Mouse (Mus musculus) Patski (cell line): ENCODE measurements around the gene Slc7a8. TPM values are rescaled to one million over a fixed set of nuclear protein-coding genes. Genes with fewer than 3 reads are reported as not detected.

Source experiments
- ATAC-seq: fragments of 100-300 bp; one replicate; pipeline ENCODE4 v1.8.0; 2021
- CTCF ChIA-PET: fragments of 350-600 bp; sonication (Branson Sonifier 250); formaldehyde crosslinking; loops from one replicate; lab custom pipeline; 2022; ENCODE audit warnings: inconsistent platforms; lab: Charles Lee
- POLR2A ChIA-PET: fragments of 350-600 bp; sonication (Branson Sonifier 250); formaldehyde crosslinking; loops from one replicate; lab custom pipeline; 2022; ENCODE audit warnings: antibody characterized with exemption, inconsistent platforms; lab: Charles Lee
- DNase-seq: peaks from one replicate; pipeline ENCODE4 v3.0.0-alpha.2; 2011; ENCODE audit warnings: low read depth, low spot score
- H3K27me3 ChIP-seq: fragments of 371-371 bp; one replicate; pipeline ENCODE4 v1.5.1; 2021
- CTCF ChIP-seq: fragments of 100-300 bp; IDR thresholded peaks from one replicate; pipeline ENCODE4 v1.5.1; 2021
- in situ Hi-C: fragments of 300-500 bp; cut with MboI; formaldehyde crosslinking; loops from 3 replicates; pipeline ENCODE4 v1.11.1; 2018; ENCODE audit warnings: low pct_unique_long_range_greater_than_20kb, mixed read lengths
- polyA plus RNA-seq: library from polyadenylated mRNA; unstranded; gene quantifications from one replicate; pipeline ENCODE4 v1.2.3, GENCODE M21; 2021

Gene Slc7a8
- polyA plus RNA-seq, 1 experiment from 2014 or later, result 0.04 TPM

DNA sequence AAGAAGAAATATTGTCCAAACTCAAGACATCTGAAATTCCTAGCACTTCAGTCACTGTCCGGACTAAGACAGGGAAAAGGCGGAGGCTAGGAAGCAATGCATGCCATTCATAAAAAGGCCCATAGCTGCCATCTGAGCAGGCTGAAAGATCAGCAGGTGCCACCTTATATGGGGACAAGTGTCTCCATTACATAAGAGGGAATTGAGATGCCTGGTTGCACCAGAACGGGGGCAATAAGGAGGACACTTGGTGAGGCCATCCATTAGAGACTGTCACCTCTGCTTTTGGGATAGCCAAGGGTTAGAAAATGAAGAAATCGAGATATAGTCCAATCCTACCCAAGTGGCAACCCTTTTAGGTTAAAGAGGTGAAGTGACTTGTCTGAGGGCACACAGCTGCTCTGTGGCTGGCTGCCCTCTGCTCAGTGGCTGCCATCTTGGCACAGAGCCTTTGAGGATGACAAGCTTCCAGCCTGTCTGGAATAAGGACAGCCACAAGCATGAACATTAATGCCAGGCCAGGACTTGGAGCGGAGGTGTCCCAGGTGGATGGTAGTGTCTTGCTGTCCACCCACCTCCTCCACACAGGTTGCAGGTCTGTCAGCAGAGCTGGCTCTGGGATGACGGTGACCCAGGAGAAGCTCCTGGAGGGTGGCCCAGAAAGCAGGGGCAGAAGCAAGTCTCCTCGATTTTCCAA lies 60.9 kb downstream of the Slc7a8 start:
- in situ Hi-C loops, result no loop called here
- DNase-seq, result no peak
- TF ChIP-seq CTCF, result no peak
- ATAC-seq, result no peak
- peaks cover 3% of the 10 kb centered on the region for H3K27me3 ChIP-seq
- CTCF ChIA-PET, result no interaction called here
- POLR2A ChIA-PET, result no interaction called here

DNA sequence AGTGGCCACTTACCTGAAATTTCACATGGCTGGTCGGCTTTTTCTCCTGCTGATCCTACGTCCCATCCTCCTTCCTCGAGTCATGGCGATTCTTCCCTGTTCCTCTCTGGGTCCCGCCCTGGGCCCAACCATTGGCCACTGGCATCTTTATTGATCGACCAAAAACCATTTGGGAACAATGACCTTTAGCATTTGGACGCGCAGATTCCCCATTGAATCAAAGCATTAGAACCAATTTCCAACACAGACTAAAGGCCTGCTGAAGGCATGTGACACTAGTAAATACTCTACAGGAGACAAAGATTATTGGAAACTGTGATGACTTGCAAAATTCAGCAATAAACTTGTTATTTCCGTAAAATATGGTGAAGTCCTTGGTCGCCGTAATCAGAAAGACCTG lies 61.7 kb downstream of the Slc7a8 start:
- in situ Hi-C loops, result no loop called here
- H3K27me3 ChIP-seq, result peaks cover 3% of the 10 kb centered on the region
- no peak for TF ChIP-seq CTCF
- ChIA-PET POLR2A (no interaction called here), CTCF (no interaction called here)
- no peak for ATAC-seq
- DNase-seq, result no peak

DNA sequence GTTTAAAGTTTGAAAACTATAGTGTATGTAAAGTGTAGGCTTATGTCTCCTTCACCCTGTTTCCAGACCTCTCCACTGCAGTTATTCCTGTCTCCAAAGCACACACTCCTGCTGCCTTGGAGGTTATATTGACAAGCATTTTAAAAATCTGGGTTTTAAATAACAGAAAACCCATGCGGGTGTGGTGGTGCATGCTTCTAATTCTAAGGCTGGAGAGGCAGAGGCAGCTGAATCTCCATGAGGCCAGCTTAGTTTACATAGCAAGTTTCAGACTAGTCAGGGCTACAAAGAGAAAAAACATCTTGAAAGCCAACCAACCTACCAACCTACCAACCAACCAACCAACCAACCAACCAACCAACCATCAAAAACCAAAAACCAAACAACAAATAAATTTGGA lies 66.3 kb downstream of the Slc7a8 start:
- H3K27me3 ChIP-seq, result no peaks in the 10 kb centered on the region
- DNase-seq (no peak), ATAC-seq (no peak)
- ChIA-PET CTCF (interaction anchor here (1.0 to 1.6 kb wide), 2 partner anchors 10 to 71 kb away, joined by 4 to 13 read pairs; no protein-coding TSS in a partner anchor), POLR2A (interaction anchor here (0.7 kb wide), 2 partner anchors 359 to 939 kb away, joined by 3 to 4 read pairs; no protein-coding TSS in a partner anchor)
- TF ChIP-seq CTCF, result no peak
- in situ Hi-C loops, result loop anchor here (5.0 kb wide), 1 partner anchor 67 kb away; the partner anchor contains the start of gene Slc7a8

DNA sequence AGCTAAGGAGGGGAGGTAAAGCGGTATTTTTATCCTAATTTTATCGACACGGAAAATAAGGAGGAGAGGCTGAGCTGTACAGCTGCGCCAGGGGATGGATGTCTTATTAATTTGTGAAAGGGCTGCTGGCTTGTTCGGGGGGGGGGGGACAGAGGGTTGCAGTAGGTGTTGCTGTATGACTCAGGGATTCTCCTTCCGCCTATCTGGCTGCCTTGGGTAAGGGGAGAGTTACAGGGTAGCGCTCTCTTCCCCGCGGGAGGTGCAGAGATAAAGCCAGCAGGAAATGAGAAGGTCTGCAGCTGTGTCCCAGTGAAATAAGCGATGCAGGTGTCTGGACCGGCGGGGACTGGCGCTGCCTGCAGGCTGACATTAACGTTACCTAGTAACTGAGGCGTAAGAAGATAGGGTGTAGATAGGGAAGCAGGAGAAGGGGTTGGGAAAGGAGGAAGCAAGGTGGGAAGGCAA lies 67.1 kb downstream of the Slc7a8 start:
- POLR2A ChIA-PET, result interaction anchor here (0.5 kb wide), 1 partner anchor 298 kb away, joined by 3 read pairs; no protein-coding TSS in a partner anchor
- peak; percentile 40 for ATAC-seq
- in situ Hi-C loops, result loop anchor here (5.0 kb wide), 1 partner anchor 68 kb away; the partner anchor contains the start of gene Slc7a8
- TF ChIP-seq CTCF, result no peak
- CTCF ChIA-PET, result interaction anchor here (0.7 to 1.6 kb wide), 13 partner anchors 8 to 283 kb away, joined by 3 to 13 read pairs (median 3); no protein-coding TSS in a partner anchor
- no peak for DNase-seq
- H3K27me3 ChIP-seq, result peaks cover 5% of the 10 kb centered on the region

DNA sequence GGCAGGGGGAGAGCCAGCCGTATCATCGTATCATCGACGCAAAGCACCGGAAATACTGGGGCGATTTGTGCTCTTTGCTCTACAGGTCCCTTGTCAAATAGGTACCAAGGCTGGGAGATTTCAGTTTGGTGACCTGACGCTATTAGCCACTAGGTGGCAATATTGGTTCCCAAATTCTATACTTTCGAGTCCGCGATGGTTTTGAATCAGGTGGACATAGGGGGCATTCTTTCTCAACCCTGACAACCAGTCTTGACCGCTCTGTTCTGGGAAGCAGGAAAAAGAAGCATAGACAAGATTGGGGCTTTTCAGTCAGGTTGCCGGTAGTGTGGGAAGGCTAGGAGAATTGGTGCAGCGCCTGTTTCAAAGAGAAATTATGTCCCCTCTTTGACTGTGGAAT lies 67.6 kb downstream of the Slc7a8 start:
- ATAC-seq, result peak; percentile 76
- ChIA-PET CTCF (interaction anchor here (0.7 to 1.6 kb wide), 13 partner anchors 8 to 284 kb away, joined by 3 to 13 read pairs (median 3); no protein-coding TSS in a partner anchor), POLR2A (no interaction called here)
- DNase-seq, result peak; percentile 54
- in situ Hi-C loops, result no loop called here
- H3K27me3 ChIP-seq, result peaks cover 5% of the 10 kb centered on the region
- TF ChIP-seq CTCF, result no peak

DNA sequence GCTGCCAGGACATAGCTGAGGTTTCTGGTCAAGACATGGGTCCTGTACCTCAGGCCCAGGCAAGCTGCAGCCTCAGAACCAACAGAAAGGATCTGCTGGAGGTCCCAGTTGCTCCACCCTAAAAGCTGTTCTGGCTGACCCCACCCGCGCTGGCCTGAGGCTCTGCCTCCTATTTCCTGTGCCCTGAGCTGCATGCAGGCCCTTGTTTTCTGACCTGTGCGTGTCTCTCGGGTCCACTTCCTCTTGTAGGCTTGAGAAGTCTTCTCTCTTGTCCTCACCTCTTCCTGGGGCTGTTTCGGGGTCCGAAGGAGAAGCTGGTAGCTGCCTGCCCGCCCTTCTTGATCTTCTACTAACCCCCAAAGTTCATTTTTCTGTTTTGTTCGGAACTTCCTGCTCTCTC lies 68.9 kb downstream of the Slc7a8 start:
- ATAC-seq (no peak), DNase-seq (no peak)
- H3K27me3 ChIP-seq, result peaks cover 5% of the 10 kb centered on the region
- in situ Hi-C loops, result no loop called here
- POLR2A ChIA-PET, result no interaction called here
- TF ChIP-seq CTCF, result no peak
- CTCF ChIA-PET, result interaction anchor here (1.7 to 2.7 kb wide), 3 partner anchors 12 to 105 kb away, joined by 4 to 17 read pairs (median 6); no protein-coding TSS in a partner anchor

DNA sequence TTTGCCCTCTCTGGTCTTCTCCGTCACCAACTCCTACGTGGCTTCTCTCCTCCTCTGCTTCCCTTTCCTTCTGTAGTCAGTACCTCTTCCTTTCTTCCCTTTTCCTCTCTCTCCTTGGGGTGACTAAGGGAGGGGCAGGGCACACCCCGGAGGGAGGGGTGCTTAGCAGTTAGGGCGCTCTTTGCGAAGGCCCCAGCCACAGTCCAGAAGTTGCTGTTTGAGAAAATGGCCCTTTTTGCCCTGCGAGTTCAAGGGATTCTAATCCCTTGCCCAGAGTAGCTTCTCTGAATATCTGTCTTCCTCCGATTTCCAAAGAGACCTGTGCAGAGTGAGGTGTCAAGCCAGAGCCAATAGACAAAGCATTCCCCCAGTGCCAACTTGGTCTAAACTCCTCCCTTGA lies 69.7 kb downstream of the Slc7a8 start, which contains the start of gene Cebpe:
TSS of gene Cebpe (minus strand) at position 101 of the 400 bp plus-strand sequence.
- no peak for ATAC-seq
- no peak for DNase-seq
- H3K27me3 ChIP-seq, result peaks cover 5% of the 10 kb centered on the region
- ChIA-PET POLR2A (no interaction called here), CTCF (interaction anchor here (1.7 to 2.7 kb wide), 3 partner anchors 11 to 106 kb away, joined by 4 to 17 read pairs (median 6); no protein-coding TSS in a partner anchor)
- TF ChIP-seq CTCF, result no peak
- in situ Hi-C loops, result no loop called here

DNA sequence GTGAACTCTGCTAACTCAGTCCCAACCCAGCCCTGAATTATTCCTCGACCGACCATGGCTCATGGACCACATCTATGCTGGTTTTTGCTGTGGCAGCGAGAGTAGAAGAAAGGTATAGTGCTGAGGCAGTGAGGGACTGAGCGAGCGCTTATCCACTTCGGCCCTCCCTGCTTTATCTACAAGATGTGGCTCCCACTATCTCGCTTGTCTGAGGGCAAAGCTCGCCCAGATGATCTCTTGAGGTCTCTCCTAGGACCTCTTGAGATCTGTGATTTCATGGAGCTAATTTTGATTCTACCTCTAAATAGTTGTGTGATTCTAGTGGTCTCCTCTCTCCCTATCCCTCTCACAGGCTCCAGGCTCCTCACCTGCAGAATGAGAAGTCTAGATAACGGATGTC lies 72.7 kb downstream of the Slc7a8 start:
- peaks cover 5% of the 10 kb centered on the region for H3K27me3 ChIP-seq

DNA sequence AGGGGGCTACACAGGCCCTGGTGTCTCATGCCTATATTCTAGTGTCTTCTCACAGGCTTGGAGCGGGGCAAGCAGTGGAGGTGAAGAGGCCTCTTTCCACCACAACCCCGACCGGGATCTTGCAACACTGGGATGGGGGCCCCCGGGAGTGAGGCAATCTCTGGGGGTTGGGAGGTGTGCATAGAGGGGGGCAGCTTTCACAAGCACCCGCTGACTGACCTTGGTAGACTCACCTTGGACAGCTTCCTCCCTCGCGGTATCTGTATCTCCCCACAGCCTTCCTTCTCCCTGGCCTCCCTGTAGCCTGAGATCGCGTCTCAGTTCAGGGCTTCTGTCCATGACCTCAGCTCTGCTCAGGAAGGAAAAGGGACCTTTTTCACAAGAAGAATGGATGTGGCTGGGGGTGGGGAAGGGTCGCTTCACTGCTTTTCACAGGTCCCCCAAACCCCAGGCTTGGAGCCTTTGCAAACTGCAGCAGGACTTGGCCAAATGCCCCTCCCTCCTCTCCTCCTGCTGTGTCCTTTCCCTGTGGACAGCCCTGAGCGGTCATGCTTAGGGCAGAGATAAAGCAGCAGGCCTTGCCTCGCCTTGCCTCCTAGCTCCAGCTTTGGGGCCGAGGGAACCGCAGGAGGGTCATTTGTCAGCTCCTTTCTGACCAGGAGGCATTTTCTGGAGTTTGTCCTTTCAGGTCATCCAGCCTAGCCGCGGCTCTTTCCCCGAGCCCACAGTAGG lies 75.0 kb downstream of the Slc7a8 start:
- TF ChIP-seq CTCF, result no peak
- ATAC-seq (no peak), DNase-seq (no peak)
- H3K27me3 ChIP-seq, result peaks cover 5% of the 10 kb centered on the region
- in situ Hi-C loops, result no loop called here
- ChIA-PET CTCF (interaction anchor here (0.9 to 2.5 kb wide), 4 partner anchors 8 to 154 kb away, joined by 3 to 11 read pairs (median 4); no protein-coding TSS in a partner anchor), POLR2A (no interaction called here)

More for the DNA sequence above, 72.7 kb downstream of the Slc7a8 start:
- ATAC-seq (no peak), DNase-seq (no peak)
- in situ Hi-C loops, result no loop called here
- ChIA-PET CTCF (interaction anchor here (0.7 kb wide), 2 partner anchors 58 to 76 kb away, joined by 3 read pairs; no protein-coding TSS in a partner anchor), POLR2A (no interaction called here)
- TF ChIP-seq CTCF, result no peak

DNA sequence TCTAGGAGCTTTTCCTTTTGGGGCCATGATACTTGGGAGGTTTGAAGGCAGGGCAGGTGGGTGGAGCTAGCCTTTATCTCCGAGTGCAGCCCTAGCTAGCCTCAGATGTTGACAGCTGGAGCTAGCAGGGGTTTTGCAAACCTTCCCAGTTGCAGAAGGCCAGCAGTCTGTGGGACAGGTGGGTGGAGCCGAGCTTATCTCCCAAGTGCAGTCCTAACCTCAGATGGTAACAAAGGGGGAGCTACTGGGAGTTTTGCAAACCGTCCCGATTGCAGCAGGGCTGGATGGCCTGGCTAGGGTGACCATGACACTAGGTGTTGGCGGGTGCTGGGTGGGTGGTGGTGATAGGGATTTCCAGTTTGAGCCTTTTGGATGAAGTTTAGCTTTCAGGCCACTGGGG lies 75.9 kb downstream of the Slc7a8 start:
- ChIA-PET CTCF (interaction anchor here (0.9 to 2.5 kb wide), 4 partner anchors 9 to 155 kb away, joined by 3 to 11 read pairs (median 4); no protein-coding TSS in a partner anchor), POLR2A (no interaction called here)
- TF ChIP-seq CTCF, result no peak
- peaks cover 5% of the 10 kb centered on the region for H3K27me3 ChIP-seq
- in situ Hi-C loops, result no loop called here
- ATAC-seq, result no peak
- DNase-seq, result no peak
